Mouse (Mus musculus): ENCODE data around the gene 6030458C11Rik. TPM values are rescaled to one million over a fixed set of nuclear protein-coding genes. Genes with fewer than 3 reads are reported as not detected.

Gene 6030458C11Rik
- total RNA-seq, 2 experiments from 2014 or later, result 30.3 to 31.1 TPM

DNA sequence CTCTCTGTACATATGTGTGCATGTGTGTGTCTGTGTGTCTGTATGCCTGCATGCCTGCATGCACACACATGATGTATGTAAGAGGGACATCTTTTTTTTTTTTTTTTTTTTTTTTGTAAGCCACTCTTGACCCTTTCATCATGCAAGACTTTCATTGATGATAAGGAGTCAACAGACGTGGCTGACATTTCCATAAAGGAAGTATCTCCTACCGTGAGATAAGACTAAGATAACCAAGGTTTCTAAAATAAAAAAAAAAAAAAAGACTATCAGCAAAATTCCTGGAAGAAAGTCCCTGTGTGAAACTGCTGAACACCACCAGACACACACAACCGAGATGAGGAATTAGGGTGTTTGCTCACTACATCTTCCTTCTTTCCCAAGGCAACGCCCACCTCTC is 57.6 kb downstream of the 6030458C11Rik start:
- Histone ChIP-seq H3K27ac (no peak overlapping the region), H3K4me3 (no peak overlapping the region)
- no peak for TF ChIP-seq CTCF (conservative IDR thresholded peaks at IDR 0.05)
- no peak for DNase-seq (ENCODE audit: low spot score in 2 of 2)

DNA sequence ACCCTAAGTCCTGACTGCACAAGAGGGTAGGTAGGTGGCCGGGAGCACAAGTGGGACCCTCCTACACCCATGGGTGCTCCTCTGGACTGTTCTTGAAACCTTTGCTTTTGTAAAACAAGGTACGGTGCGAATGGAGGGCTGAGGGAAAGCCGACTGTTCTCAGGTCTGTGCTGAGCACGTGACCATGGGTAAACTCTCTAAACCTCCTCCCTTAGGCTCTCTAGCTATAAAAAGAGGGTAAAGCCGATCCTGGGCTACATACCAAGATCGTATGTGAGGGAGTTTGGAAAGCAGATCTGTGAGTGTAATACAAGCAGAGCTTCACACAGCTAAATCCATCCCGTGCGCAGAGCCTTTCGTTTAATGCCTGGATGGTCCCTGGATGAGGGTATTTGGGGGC is 61.3 kb downstream of the 6030458C11Rik start:
- TF ChIP-seq CTCF (conservative IDR thresholded peaks at IDR 0.05), result no peak
- DNase-seq (ENCODE audit: low spot score in 2 of 2), result no peak

DNA sequence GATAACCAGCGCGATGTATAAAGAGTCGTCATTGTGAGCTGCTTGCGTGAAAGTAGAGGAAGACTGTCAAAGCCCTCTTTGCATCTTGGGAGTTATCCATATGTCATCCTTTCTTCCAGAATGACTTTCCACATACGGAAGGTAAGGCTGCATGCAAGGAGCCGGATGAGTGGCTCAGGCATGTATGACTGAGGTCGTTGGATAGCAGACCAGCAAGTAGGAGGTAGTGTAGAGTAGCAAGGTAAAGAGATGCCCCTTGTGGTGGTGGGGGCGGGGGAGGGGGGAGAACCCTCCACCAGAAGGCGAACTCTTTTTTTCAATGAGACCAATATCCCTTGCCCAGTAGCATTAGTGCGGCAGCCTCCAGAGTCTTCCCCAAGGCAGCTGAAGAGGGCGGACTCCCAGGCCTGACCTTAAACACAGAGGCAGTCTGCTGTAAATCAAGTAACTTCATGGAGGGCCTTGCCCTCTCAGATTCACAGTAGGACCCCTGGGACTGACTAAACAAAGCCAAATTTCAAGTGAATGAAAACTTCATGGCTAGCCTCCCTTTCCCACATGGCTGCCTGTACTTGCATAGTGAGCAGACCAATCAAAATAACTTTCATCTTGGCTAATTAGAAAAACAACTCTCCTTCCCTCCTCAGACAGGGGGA is 62.1 kb downstream of the 6030458C11Rik start:
- DNase-seq (ENCODE audit: low spot score in 2 of 2), result no peak
- Histone ChIP-seq H3K27ac (no peak overlapping the region), H3K4me3 (no peak overlapping the region)
- no peak for TF ChIP-seq CTCF (conservative IDR thresholded peaks at IDR 0.05)

More for the DNA sequence above, 61.3 kb downstream of the 6030458C11Rik start:
- H3K4me3 ChIP-seq, result no peak overlapping the region
- no peak overlapping the region for H3K27ac ChIP-seq

DNA sequence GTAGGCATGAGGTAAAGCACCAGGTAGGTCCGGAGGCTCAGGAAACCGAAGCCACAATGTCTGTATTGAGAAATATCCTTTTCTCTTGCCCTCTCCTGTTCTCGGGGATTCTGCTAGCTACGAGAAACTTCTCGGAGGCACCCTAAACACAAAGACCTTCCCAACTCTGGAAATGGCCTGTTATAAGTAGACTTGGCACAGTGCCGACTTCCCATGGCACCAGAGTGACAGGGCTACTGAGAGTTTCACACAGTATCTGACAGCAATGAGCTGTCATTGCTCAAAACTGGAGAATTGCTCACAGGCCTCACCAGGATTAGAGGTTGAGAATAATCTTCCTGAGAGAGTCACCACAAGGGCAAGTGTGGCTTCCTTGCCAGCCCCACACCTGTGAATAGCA is 63.7 kb downstream of the 6030458C11Rik start:
- Histone ChIP-seq H3K27ac (no peak overlapping the region), H3K4me3 (no peak overlapping the region)
- no peak for DNase-seq (ENCODE audit: low spot score in 2 of 2)
- TF ChIP-seq CTCF (conservative IDR thresholded peaks at IDR 0.05), result no peak

DNA sequence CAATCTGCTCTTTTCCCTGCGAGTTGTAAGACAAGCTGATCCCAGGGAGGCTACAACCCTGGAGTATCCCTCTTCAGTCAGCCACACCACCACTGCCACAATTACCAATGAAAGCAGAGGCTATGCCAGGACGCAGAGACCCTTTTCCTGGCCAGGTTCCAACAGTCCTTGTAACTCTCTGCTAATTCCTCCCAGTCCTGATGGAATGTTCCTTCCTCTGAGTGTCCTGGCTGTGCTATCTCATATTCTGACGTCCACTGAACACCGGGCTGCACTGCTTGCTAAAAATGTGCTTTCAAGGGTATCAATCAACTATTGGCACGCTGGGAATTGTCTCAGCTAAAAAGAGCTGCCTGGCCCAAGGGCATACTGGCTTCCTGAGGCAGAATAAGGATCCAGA is 66.0 kb downstream of the 6030458C11Rik start:
- TF ChIP-seq CTCF (conservative IDR thresholded peaks at IDR 0.05), result no peak
- DNase-seq (ENCODE audit: low spot score in 2 of 2), result no peak
- Histone ChIP-seq H3K4me3 (no peak overlapping the region), H3K27ac (no peak overlapping the region)

Small RNA genes within 50 kb of the gene (microRNA-seq; reads per million reads assigned to microRNA genes)
- 0 reads per million in 2 experiments for gene Gm47288

Other genes with a start within 250 kb of the 6030458C11Rik start
- gene Pdzd2, start 84.7 kb downstream of the 6030458C11Rik start, total RNA-seq (2021), result 10 to 100 TPM; 63.9 to 67.7 TPM
- 10 to 100 TPM; 88.5 to 89.2 TPM for gene Drosha, start 166 bp upstream of the 6030458C11Rik start, total RNA-seq (2021)

Data from layer of hippocampus, adult 2 months (tissue).